Mouse (Mus musculus): Measurements from ENCODE around the gene Auts2. TPM values are rescaled to one million over a fixed set of nuclear protein-coding genes. Genes with fewer than 3 reads are reported as not detected.

Auts2 gene
- polyA plus RNA-seq, 1 experiment from 2014 or later = 69.8 TPM

- no peaks in the 10 kb centered on the region for H3K9me3 ChIP-seq
- H3K4me1 ChIP-seq = peaks cover 31% of the 10 kb centered on the region
- H3K27ac ChIP-seq = 0 out of 2 replicates have a peak overlapping the region, but pooled peaks have one; percentile 16
- no peaks in the 10 kb centered on the region for H3K27me3 ChIP-seq
- no peak for ATAC-seq (ENCODE audit: insufficient number of reproducible peaks, insufficient read depth, low FRiP score, low TSS enrichment, low read depth)
- H3K4me2 ChIP-seq = no peak overlapping the region
- H3K36me3 ChIP-seq = no peaks in the 10 kb centered on the region
- no peak overlapping the region for H3K4me3 ChIP-seq
- 69% methylated on average over 10 of the region's 10 CpGs for WGBS
- H3K9ac ChIP-seq = no peak overlapping the region
Observed at GRCm38 (mm10) chr5:131813952-131814502, 729.1 kb downstream of the Auts2 start.

GRCm38 (mm10) chr5:131813331-131813781 lies 729.8 kb downstream of the Auts2 start:
- WGBS = 58% methylated on average over 7 of the region's 7 CpGs
- Histone ChIP-seq H3K9me3 (no peaks in the 10 kb centered on the region), H3K36me3 (no peaks in the 10 kb centered on the region), H3K4me2 (no peak overlapping the region), H3K4me1 (peaks cover 31% of the 10 kb centered on the region), H3K9ac (no peak overlapping the region), H3K27me3 (no peaks in the 10 kb centered on the region), H3K4me3 (no peak overlapping the region), H3K27ac (no peak overlapping the region)
- no peak for ATAC-seq (ENCODE audit: insufficient number of reproducible peaks, insufficient read depth, low FRiP score, low TSS enrichment, low read depth)

- WGBS = 64% methylated on average over 10 of the region's 10 CpGs
- H3K27ac ChIP-seq = no peak overlapping the region
- no peak overlapping the region for H3K4me3 ChIP-seq
Observed at GRCm38 (mm10) chr5:131812483-131813063, 730.6 kb downstream of the Auts2 start.

GRCm38 (mm10) chr5:131806350-131806749 lies 736.8 kb downstream of the Auts2 start:
- Histone ChIP-seq H3K4me2 (no peak overlapping the region), H3K4me3 (no peak overlapping the region), H3K4me1 (peaks cover 36% of the 10 kb centered on the region), H3K27ac (no peak overlapping the region), H3K27me3 (no peaks in the 10 kb centered on the region), H3K9ac (no peak overlapping the region), H3K9me3 (no peaks in the 10 kb centered on the region), H3K36me3 (no peaks in the 10 kb centered on the region)
- WGBS = 88% methylated on average over 2 of the region's 2 CpGs
- no peak for ATAC-seq (ENCODE audit: insufficient number of reproducible peaks, insufficient read depth, low FRiP score, low TSS enrichment, low read depth)

More at GRCm38 (mm10) chr5:131812483-131813063, 730.6 kb downstream of the Auts2 start:
- H3K27me3 ChIP-seq = no peaks in the 10 kb centered on the region
- H3K9me3 ChIP-seq = no peaks in the 10 kb centered on the region
- H3K36me3 ChIP-seq = no peaks in the 10 kb centered on the region
- H3K9ac ChIP-seq = no peak overlapping the region
- no peak overlapping the region for H3K4me2 ChIP-seq
- H3K4me1 ChIP-seq = peaks cover 31% of the 10 kb centered on the region
- no peak for ATAC-seq (ENCODE audit: insufficient number of reproducible peaks, insufficient read depth, low FRiP score, low TSS enrichment, low read depth)

GRCm38 (mm10) chr5:131805277-131805676 lies 737.9 kb downstream of the Auts2 start:
- 71% methylated on average over 4 of the region's 4 CpGs for WGBS

GRCm38 (mm10) chr5:131803609-131804008 lies 739.5 kb downstream of the Auts2 start:
- no peaks in the 10 kb centered on the region for H3K27me3 ChIP-seq
- no peaks in the 10 kb centered on the region for H3K36me3 ChIP-seq
- peaks cover 36% of the 10 kb centered on the region for H3K4me1 ChIP-seq
- H3K9me3 ChIP-seq = no peaks in the 10 kb centered on the region
- WGBS = 67% methylated on average over 10 of the region's 10 CpGs
- H3K9ac ChIP-seq = no peak overlapping the region
- no peak overlapping the region for H3K27ac ChIP-seq
- H3K4me2 ChIP-seq = no peak overlapping the region
- no peak for ATAC-seq (ENCODE audit: insufficient number of reproducible peaks, insufficient read depth, low FRiP score, low TSS enrichment, low read depth)
- no peak overlapping the region for H3K4me3 ChIP-seq

More at GRCm38 (mm10) chr5:131805277-131805676, 737.9 kb downstream of the Auts2 start:
- Histone ChIP-seq H3K27ac (no peak overlapping the region), H3K4me2 (no peak overlapping the region), H3K4me1 (peaks cover 36% of the 10 kb centered on the region), H3K27me3 (no peaks in the 10 kb centered on the region), H3K9ac (no peak overlapping the region), H3K9me3 (no peaks in the 10 kb centered on the region), H3K36me3 (no peaks in the 10 kb centered on the region), H3K4me3 (no peak overlapping the region)
- ATAC-seq (ENCODE audit: insufficient number of reproducible peaks, insufficient read depth, low FRiP score, low TSS enrichment, low read depth) = no peak

GRCm38 (mm10) chr5:131802340-131803036 lies 740.7 kb downstream of the Auts2 start:
- Histone ChIP-seq H3K9ac (no peak overlapping the region), H3K4me1 (peaks cover 41% of the 10 kb centered on the region), H3K36me3 (no peaks in the 10 kb centered on the region), H3K4me3 (no peak overlapping the region), H3K9me3 (no peaks in the 10 kb centered on the region), H3K4me2 (no peak overlapping the region), H3K27ac (no peak overlapping the region), H3K27me3 (no peaks in the 10 kb centered on the region)
- WGBS = 21% methylated on average over 6 of the region's 6 CpGs
- no peak for ATAC-seq (ENCODE audit: insufficient number of reproducible peaks, insufficient read depth, low FRiP score, low TSS enrichment, low read depth)

- H3K4me3 ChIP-seq = no peak overlapping the region
- no peak overlapping the region for H3K9ac ChIP-seq
- no peaks in the 10 kb centered on the region for H3K36me3 ChIP-seq
- no peak overlapping the region for H3K4me2 ChIP-seq
- no peaks in the 10 kb centered on the region for H3K9me3 ChIP-seq
- H3K27me3 ChIP-seq = no peaks in the 10 kb centered on the region
- ATAC-seq (ENCODE audit: insufficient number of reproducible peaks, insufficient read depth, low FRiP score, low TSS enrichment, low read depth) = no peak
- no peak overlapping the region for H3K27ac ChIP-seq
- H3K4me1 ChIP-seq = peaks cover 41% of the 10 kb centered on the region
- WGBS = 50% methylated on average over 6 of the region's 6 CpGs
Observed at GRCm38 (mm10) chr5:131801924-131802323, 741.2 kb downstream of the Auts2 start.

- Histone ChIP-seq H3K4me3 (no peak overlapping the region), H3K9me3 (no peaks in the 10 kb centered on the region), H3K27me3 (no peaks in the 10 kb centered on the region), H3K4me2 (no peak overlapping the region), H3K27ac (no peak overlapping the region), H3K4me1 (peaks cover 45% of the 10 kb centered on the region), H3K36me3 (no peaks in the 10 kb centered on the region), H3K9ac (no peak overlapping the region)
- WGBS = 66% methylated on average over 5 of the region's 5 CpGs
- no peak for ATAC-seq (ENCODE audit: insufficient number of reproducible peaks, insufficient read depth, low FRiP score, low TSS enrichment, low read depth)
Observed at GRCm38 (mm10) chr5:131798373-131798772, 744.8 kb downstream of the Auts2 start.

- no peak for ATAC-seq (ENCODE audit: insufficient number of reproducible peaks, insufficient read depth, low FRiP score, low TSS enrichment, low read depth)
- Histone ChIP-seq H3K9me3 (no peaks in the 10 kb centered on the region), H3K4me2 (no peak overlapping the region), H3K4me3 (no peak overlapping the region), H3K9ac (no peak overlapping the region), H3K27me3 (no peaks in the 10 kb centered on the region), H3K27ac (no peak overlapping the region), H3K36me3 (no peaks in the 10 kb centered on the region), H3K4me1 (peaks cover 32% of the 10 kb centered on the region)
Observed at GRCm38 (mm10) chr5:131797044-131797443, 746.1 kb downstream of the Auts2 start.

- Histone ChIP-seq H3K4me1 (peaks cover 33% of the 10 kb centered on the region), H3K4me2 (peak overlapping the region; percentile 29; the same call in 1 of the 2 replicates), H3K9me3 (no peaks in the 10 kb centered on the region), H3K36me3 (no peaks in the 10 kb centered on the region), H3K9ac (no peak overlapping the region), H3K27me3 (no peaks in the 10 kb centered on the region), H3K4me3 (no peak overlapping the region), H3K27ac (0 out of 2 replicates have a peak overlapping the region, but pooled peaks have one; percentile 22)
- no peak for ATAC-seq (ENCODE audit: insufficient number of reproducible peaks, insufficient read depth, low FRiP score, low TSS enrichment, low read depth)
- WGBS = 47% methylated on average over 18 of the region's 18 CpGs
Observed at GRCm38 (mm10) chr5:131794411-131795133, 748.6 kb downstream of the Auts2 start.
